Mouse (Mus musculus) heart, postnatal 10 days (tissue): ENCODE measurements around the gene Gm4707. TPM values are rescaled to one million over a fixed set of nuclear protein-coding genes. Genes with fewer than 3 reads are reported as not detected.
"Not testable (repeated sequence)": the region's sequence is repeated elsewhere in the genome, so short reads cannot be mapped to it uniquely, and the experiment has no call there.

Experiments used
- DNase-seq, 2 experiments: peaks; one replicate each; pipeline ENCODE4 v3.0.0; 2021
- intact Hi-C: fragments of 180-260 bp; cut with DNase I; formaldehyde crosslinking; loops from one replicate; pipeline ENCODE4 v1.15.1; 2025
- total RNA-seq, 2 experiments: library from RNA; stranded (reverse); gene quantifications; 2 replicates each; pipeline ENCODE4 v1.2.3; 2021

Gene Gm4707
- total RNA-seq, 2 experiments from 2014 or later: 1.1 to 2.0 TPM

DNA sequence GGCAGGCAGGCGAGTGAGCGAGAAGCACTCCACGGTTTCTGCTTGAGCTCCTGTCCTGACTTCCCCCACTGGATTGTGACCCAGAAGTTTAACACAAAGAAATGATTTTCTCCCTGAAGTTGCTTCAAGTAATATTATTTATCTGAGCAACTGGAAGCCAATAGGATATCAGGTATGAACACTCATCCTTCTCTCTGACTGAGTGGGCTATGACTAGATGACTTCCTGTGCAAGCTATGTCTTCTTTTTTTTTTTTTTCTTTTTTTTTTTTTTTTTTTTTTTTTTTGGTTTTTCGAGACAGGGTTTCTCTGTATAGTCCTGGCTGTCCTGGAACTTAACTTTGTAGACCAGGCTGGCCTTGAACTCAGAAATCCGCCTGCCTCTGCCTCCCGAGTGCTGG is 2.4 kb downstream of the Gm4707 start:
- DNase-seq, intact Hi-C loops: not testable (repeated sequence)

DNA sequence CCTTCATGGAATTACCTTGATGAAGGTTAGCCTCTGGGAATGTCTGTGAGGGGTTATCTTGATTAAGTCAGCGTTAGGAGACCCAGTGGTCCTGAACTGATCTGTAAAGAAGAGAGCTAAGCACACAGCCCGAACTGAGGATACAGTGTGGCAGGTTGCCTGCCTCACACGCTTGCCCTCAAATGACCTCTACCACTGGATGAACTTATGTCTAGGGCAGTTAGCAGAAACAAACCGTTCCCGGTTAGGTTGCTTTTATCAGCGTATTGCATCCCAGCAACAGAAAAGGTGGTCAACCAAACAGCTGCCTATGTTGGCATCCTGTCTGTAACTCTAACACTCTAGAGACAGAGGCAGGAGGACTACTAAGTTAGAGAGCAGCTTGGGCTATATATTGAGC is 14.5 kb downstream of the Gm4707 start:
- intact Hi-C loops: no loop called here
- peak; percentile 39 to 60 for DNase-seq

DNA sequence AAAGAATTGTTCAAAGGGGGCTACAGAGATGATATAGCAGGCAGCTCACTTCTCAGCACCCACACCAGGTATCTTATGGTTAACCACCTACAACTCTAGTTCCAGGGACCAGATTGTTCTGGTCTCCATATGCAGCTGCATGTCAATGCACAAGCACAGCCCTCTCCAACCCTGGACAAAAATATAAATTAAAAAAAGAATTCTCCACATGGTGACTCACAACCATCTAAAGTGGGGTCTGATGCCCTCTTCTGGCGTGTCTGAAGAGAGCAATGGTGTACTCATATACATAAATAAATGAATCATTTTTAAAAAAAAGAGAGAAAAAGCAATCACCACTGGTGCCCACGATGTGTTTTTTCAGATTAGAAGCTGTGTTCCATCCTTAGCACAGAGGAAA is 15.0 kb downstream of the Gm4707 start:
- peak; percentile 12 to 15 for DNase-seq
- intact Hi-C loops: no loop called here

DNA sequence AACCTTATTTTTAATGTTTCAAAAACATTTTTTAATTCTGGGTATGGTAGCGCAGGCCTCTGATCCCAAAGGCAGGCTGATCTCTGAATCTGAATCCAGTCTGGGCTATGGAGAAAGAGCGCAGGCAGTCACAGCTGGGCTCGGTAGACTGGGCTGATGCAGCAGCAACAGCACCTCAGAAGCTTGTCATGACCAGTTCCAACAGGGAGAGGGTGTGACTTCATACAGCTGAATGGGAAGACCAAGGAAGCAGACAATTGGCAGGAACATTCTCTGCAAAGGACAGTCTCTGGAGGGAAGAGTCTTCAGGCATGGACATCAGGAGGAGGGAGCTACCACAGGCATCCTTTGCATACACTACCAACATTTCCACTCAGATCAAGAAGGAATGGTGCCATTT is 15.6 kb downstream of the Gm4707 start:
- intact Hi-C loops: no loop called here
- no peak for DNase-seq

DNA sequence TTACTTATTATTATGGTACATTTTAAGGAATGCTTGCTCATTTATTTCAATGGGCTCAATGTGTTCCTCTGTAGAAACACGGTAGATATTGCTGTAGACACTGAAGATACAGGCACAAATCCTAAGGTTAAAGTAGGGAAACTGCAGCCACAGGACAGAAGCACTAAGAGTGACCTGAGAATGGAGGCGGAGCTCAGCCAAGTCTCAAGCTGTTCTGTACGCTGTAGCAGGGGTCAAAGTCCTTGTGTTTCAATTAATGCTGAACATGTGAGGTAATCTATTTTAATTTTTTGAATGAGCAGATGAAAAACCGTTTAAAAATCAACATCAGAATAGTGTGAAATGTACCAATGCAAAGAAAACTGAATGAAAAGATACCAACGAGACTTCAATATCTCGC is 16.4 kb downstream of the Gm4707 start:
- intact Hi-C loops: no loop called here
- no peak for DNase-seq

DNA sequence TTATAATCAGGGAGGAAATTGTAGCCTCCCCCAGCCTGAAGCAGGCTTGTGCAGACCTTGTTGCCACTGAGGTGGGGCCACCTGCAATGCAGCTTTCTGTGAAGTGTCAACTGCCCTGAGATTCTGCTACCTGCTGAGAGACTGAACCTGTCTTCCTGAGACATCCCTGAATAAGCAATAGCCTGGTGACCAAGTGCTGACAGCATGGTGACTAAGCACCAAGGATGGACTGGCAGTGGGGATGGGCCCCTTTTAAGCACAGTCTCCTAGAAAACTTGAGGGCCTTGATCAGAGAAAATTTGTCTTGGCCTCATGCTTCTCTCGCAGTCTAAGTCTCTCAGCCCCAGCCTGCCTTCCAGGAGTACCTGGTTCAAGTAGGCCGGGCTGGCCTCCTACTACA is 37.2 kb downstream of the Gm4707 start:
- intact Hi-C loops, DNase-seq: not testable (repeated sequence)

DNA sequence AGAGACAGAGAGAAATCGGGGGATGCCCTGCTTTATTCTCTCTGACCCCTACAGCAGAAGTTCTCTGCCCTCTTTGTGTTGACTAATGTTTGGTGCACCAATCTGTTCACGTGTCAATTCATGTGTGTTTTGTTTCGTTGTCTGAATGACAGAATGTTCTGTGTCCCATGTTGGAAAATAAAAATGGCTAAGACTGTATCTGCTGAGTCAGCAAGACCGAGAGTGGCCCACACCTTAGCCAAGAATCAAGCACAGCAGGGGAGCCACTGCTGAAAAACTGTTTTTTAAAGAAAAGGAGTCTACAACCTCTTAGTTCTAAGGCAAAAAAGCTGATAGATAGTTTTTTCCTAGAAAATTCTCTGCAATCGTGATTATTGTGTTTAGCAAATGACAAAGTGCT is 40.3 kb downstream of the Gm4707 start:
- intact Hi-C loops, DNase-seq: not testable (repeated sequence)

DNA sequence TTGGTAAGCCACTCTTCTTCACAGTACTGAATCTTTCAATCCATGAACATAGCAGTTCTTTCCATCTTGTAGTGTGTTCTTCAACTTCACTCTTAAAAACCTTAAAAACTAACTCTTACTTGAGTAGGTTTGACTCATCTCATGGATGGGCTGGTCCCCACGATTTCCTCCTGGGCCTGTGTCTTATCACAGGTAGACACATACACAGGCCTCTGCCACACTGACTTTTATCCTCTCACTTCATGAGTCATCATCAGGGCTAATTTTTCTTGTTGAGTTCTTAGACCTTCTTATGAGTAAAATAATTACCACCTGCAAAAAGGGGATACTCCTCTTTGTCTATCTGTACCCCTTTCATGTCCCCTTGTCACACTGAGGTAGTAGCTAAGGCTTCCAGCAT is 42.7 kb downstream of the Gm4707 start:
- DNase-seq: no peak
- intact Hi-C loops: no loop called here

Other genes starting within 250 kb of the Gm4707 start
- gene Emilin2, start 147.9 kb downstream of the Gm4707 start, total RNA-seq: 100 to 1,000 TPM; 185 to 196 TPM
- gene Smchd1, start 15.4 kb upstream of the Gm4707 start, total RNA-seq: 10 to 100 TPM; 28.4 to 28.5 TPM
- 1 to 10 TPM; 8.3 to 9.1 TPM for gene Ndc80, start 66.9 kb upstream of the Gm4707 start, total RNA-seq
- under 1 TPM in 1 of 2 experiments, not detected in 1; 0.31 TPM for gene Spdya, start 92.1 kb upstream of the Gm4707 start, total RNA-seq
- 10 to 100 TPM; 25.5 to 27.7 TPM for gene Wdr43, start 156.0 kb upstream of the Gm4707 start, total RNA-seq
- 1 to 10 TPM; 1.7 to 2.0 TPM for gene Togaram2, start 213.3 kb upstream of the Gm4707 start, total RNA-seq